Mouse (Mus musculus): ENCODE results near the gene Crp. TPM values are rescaled to one million over a fixed set of nuclear protein-coding genes. Genes with fewer than 3 reads are reported as not detected.

The Crp gene
- 0.35 and 0.37 TPM in 2 replicates for polyA plus RNA-seq (2015; fragmentation: Nextera tagmentation; extraction: Ambion mirVana)

- Histone ChIP-seq H3K36me3 (no peaks in the 10 kb centered on the region), H3K9ac (replicated peaks) (no peak within 1 kb of the TSS), H3K4me3 (replicated peaks) (no peak within 1 kb of the TSS), H3K4me2 (no peak within 1 kb of the TSS), H3K27ac (replicated peaks) (no peak within 1 kb of the TSS), H3K9me3 (replicated peaks) (no peaks in the 10 kb centered on the region), H3K4me1 (no peaks in the 10 kb centered on the region), H3K27me3 (replicated peaks) (no peaks in the 10 kb centered on the region)
- 54% methylated on average over 4 of the region's 4 CpGs for WGBS
- ATAC-seq (ENCODE audit: low FRiP score): no peak
These were observed at the start of gene Crp for GRCm38 (mm10) chr1:172697844-172698243. Crp (plus strand) TSS chr1:172698055.

GRCm38 (mm10) chr1:172649396-172649795 is 48.5 kb upstream of the Crp start:
- Histone ChIP-seq H3K4me3 (replicated peaks) (no peak overlapping the region), H3K4me2 (no peak overlapping the region), H3K27ac (replicated peaks) (no peak overlapping the region), H3K9me3 (replicated peaks) (no peaks in the 10 kb centered on the region), H3K27me3 (replicated peaks) (no peaks in the 10 kb centered on the region), H3K36me3 (no peaks in the 10 kb centered on the region), H3K4me1 (no peaks in the 10 kb centered on the region), H3K9ac (replicated peaks) (no peak overlapping the region)
- no peak for ATAC-seq (ENCODE audit: low FRiP score)
- WGBS: 87% methylated on average over 9 of the region's 9 CpGs

GRCm38 (mm10) chr1:172650519-172651287 is 47.2 kb upstream of the Crp start:
- Histone ChIP-seq H3K36me3 (no peaks in the 10 kb centered on the region), H3K9me3 (replicated peaks) (no peaks in the 10 kb centered on the region), H3K9ac (replicated peaks) (no peak overlapping the region), H3K27me3 (replicated peaks) (no peaks in the 10 kb centered on the region), H3K27ac (replicated peaks) (no peak overlapping the region), H3K4me2 (no peak overlapping the region), H3K4me1 (no peaks in the 10 kb centered on the region), H3K4me3 (replicated peaks) (no peak overlapping the region)
- no peak for ATAC-seq (ENCODE audit: low FRiP score)
- WGBS: 66% methylated on average over 8 of the region's 8 CpGs

- Histone ChIP-seq H3K4me3 (replicated peaks) (no peak overlapping the region), H3K27ac (replicated peaks) (no peak overlapping the region), H3K27me3 (replicated peaks) (no peaks in the 10 kb centered on the region), H3K9ac (replicated peaks) (no peak overlapping the region), H3K4me2 (no peak overlapping the region), H3K4me1 (no peaks in the 10 kb centered on the region), H3K36me3 (no peaks in the 10 kb centered on the region), H3K9me3 (replicated peaks) (no peaks in the 10 kb centered on the region)
- ATAC-seq (ENCODE audit: low FRiP score): no peak
- 80% methylated on average over 10 of the region's 10 CpGs for WGBS
These were observed 46.4 kb upstream of the Crp start for GRCm38 (mm10) chr1:172651288-172651987.

- H3K4me1 ChIP-seq: no peaks in the 10 kb centered on the region
- H3K27me3 ChIP-seq (replicated peaks): no peaks in the 10 kb centered on the region
- H3K36me3 ChIP-seq: no peaks in the 10 kb centered on the region
- no peak overlapping the region for H3K4me2 ChIP-seq
- WGBS: 86% methylated on average over 18 of the region's 18 CpGs
- no peaks in the 10 kb centered on the region for H3K9me3 ChIP-seq (replicated peaks)
- H3K9ac ChIP-seq (replicated peaks): no peak overlapping the region
- no peak overlapping the region for H3K27ac ChIP-seq (replicated peaks)
- no peak overlapping the region for H3K4me3 ChIP-seq (replicated peaks)
- ATAC-seq (ENCODE audit: low FRiP score): no peak
These were observed 45.7 kb upstream of the Crp start for GRCm38 (mm10) chr1:172652040-172652662.

- Histone ChIP-seq H3K27ac (replicated peaks) (no peak overlapping the region), H3K4me2 (no peak overlapping the region), H3K36me3 (no peaks in the 10 kb centered on the region), H3K4me1 (no peaks in the 10 kb centered on the region), H3K9ac (replicated peaks) (no peak overlapping the region), H3K4me3 (replicated peaks) (no peak overlapping the region), H3K27me3 (replicated peaks) (no peaks in the 10 kb centered on the region), H3K9me3 (replicated peaks) (no peaks in the 10 kb centered on the region)
- no peak for ATAC-seq (ENCODE audit: low FRiP score)
- 76% methylated on average over 6 of the region's 6 CpGs for WGBS
These were observed 44.0 kb upstream of the Crp start for GRCm38 (mm10) chr1:172653900-172654299.

GRCm38 (mm10) chr1:172657266-172657665 is 40.6 kb upstream of the Crp start:
- ATAC-seq (ENCODE audit: low FRiP score): no peak
- Histone ChIP-seq H3K9ac (replicated peaks) (no peak overlapping the region), H3K36me3 (no peaks in the 10 kb centered on the region), H3K4me1 (no peaks in the 10 kb centered on the region), H3K27ac (replicated peaks) (no peak overlapping the region), H3K4me2 (no peak overlapping the region), H3K9me3 (replicated peaks) (no peaks in the 10 kb centered on the region), H3K27me3 (replicated peaks) (no peaks in the 10 kb centered on the region), H3K4me3 (replicated peaks) (no peak overlapping the region)
- WGBS: 64% methylated on average over 3 of the region's 3 CpGs

- Histone ChIP-seq H3K9ac (replicated peaks) (no peak overlapping the region), H3K4me3 (replicated peaks) (no peak overlapping the region)
- 86% methylated on average over 8 of the region's 8 CpGs for WGBS
These were observed 38.2 kb upstream of the Crp start for GRCm38 (mm10) chr1:172659688-172660087.

GRCm38 (mm10) chr1:172665457-172665856 is 32.4 kb upstream of the Crp start:
- H3K4me2 ChIP-seq: no peak overlapping the region
- H3K27me3 ChIP-seq (replicated peaks): no peaks in the 10 kb centered on the region
- no peaks in the 10 kb centered on the region for H3K4me1 ChIP-seq
- H3K36me3 ChIP-seq: no peaks in the 10 kb centered on the region
- no peak overlapping the region for H3K9ac ChIP-seq (replicated peaks)
- H3K27ac ChIP-seq (replicated peaks): no peak overlapping the region
- H3K9me3 ChIP-seq (replicated peaks): no peaks in the 10 kb centered on the region
- WGBS: 56% methylated on average over 2 of the region's 2 CpGs
- ATAC-seq (ENCODE audit: low FRiP score): no peak
- no peak overlapping the region for H3K4me3 ChIP-seq (replicated peaks)

More at GRCm38 (mm10) chr1:172659688-172660087, 38.2 kb upstream of the Crp start:
- no peak overlapping the region for H3K27ac ChIP-seq (replicated peaks)
- no peaks in the 10 kb centered on the region for H3K27me3 ChIP-seq (replicated peaks)
- no peak overlapping the region for H3K4me2 ChIP-seq
- no peaks in the 10 kb centered on the region for H3K9me3 ChIP-seq (replicated peaks)
- H3K4me1 ChIP-seq: no peaks in the 10 kb centered on the region
- no peaks in the 10 kb centered on the region for H3K36me3 ChIP-seq
- ATAC-seq (ENCODE audit: low FRiP score): no peak

GRCm38 (mm10) chr1:172667597-172667996 is 30.3 kb upstream of the Crp start:
- Histone ChIP-seq H3K36me3 (no peaks in the 10 kb centered on the region), H3K27ac (replicated peaks) (no peak overlapping the region), H3K9ac (replicated peaks) (no peak overlapping the region), H3K4me1 (no peaks in the 10 kb centered on the region), H3K27me3 (replicated peaks) (no peaks in the 10 kb centered on the region), H3K4me2 (no peak overlapping the region), H3K9me3 (replicated peaks) (no peaks in the 10 kb centered on the region), H3K4me3 (replicated peaks) (no peak overlapping the region)
- no peak for ATAC-seq (ENCODE audit: low FRiP score)
- 35% methylated on average over 6 of the region's 6 CpGs for WGBS

- ATAC-seq (ENCODE audit: low FRiP score): no peak
- 89% methylated on average over 1 of the region's 1 CpGs for WGBS
- Histone ChIP-seq H3K4me1 (no peaks in the 10 kb centered on the region), H3K9me3 (replicated peaks) (no peaks in the 10 kb centered on the region), H3K9ac (replicated peaks) (no peak overlapping the region), H3K27ac (replicated peaks) (no peak overlapping the region), H3K4me3 (replicated peaks) (no peak overlapping the region), H3K4me2 (no peak overlapping the region), H3K27me3 (replicated peaks) (no peaks in the 10 kb centered on the region), H3K36me3 (no peaks in the 10 kb centered on the region)
These were observed 27.1 kb upstream of the Crp start for GRCm38 (mm10) chr1:172670716-172671115.

GRCm38 (mm10) chr1:172680742-172681141 is 17.1 kb upstream of the Crp start:
- no peak for ATAC-seq (ENCODE audit: low FRiP score)
- Histone ChIP-seq H3K4me3 (replicated peaks) (no peak overlapping the region), H3K4me2 (no peak overlapping the region), H3K27ac (replicated peaks) (no peak overlapping the region), H3K4me1 (no peaks in the 10 kb centered on the region), H3K9me3 (replicated peaks) (no peaks in the 10 kb centered on the region), H3K36me3 (no peaks in the 10 kb centered on the region), H3K9ac (replicated peaks) (no peak overlapping the region), H3K27me3 (replicated peaks) (no peaks in the 10 kb centered on the region)
- 77% methylated on average over 4 of the region's 4 CpGs for WGBS
